8 mouse cellular contexts compared by ENCODE assay signal in genomic region chr14:121379827-121380145, GRCm38 (mm10). TPM values are rescaled to one million over a fixed set of nuclear protein-coding genes. Genes with fewer than 3 reads are reported as not detected.
DNase-seq lines count a peak whose midpoint lies in the region; ATAC-seq and TF ChIP-seq lines count a peak whose summit lies in the region.

TSS of gene Stk24 (minus strand) at chr14:121380011.

- peak within 1 kb of the TSS; percentile 64 for H3K27ac ChIP-seq in thymus, adult 2 months (ENCODE audit: control insufficient read depth, insufficient read depth, low read length)
- peak within 1 kb of the TSS; percentile 60 for H3K27ac ChIP-seq in embryonic fibroblast, embryonic 13.5 days (ENCODE audit: insufficient read depth, low read length)
- H3K27ac ChIP-seq in limb, embryonic 10.5 days: peak within 1 kb of the TSS; percentile 97

- no peak for DNase-seq in thymus, adult 2 months
- DNase-seq in thymus, adult 18-20 months: no peak
- DNase-seq in heart, postnatal 10 days: no peak
- no peak for DNase-seq in limb, embryonic 10.5 days (ENCODE audit: low spot score)
- no peak for DNase-seq in right cerebral cortex, postnatal 10 days (ENCODE audit: low spot score in 2 of 2)

- TF ChIP-seq POLR2A in thymus, adult 2 months (IDR thresholded peaks at IDR 0.05; ENCODE audit: control insufficient read depth, extremely low read depth, insufficient read depth, low read length, poor library complexity): no peak
- no peak; the same call in 1 of the 2 replicates for TF ChIP-seq POLR2A in embryonic fibroblast, embryonic 13.5 days (IDR thresholded peaks at IDR 0.05; ENCODE audit: low read depth, low read length)
- TF ChIP-seq POLR2A in myocyte (IDR thresholded peaks at IDR 0.05; ENCODE audit: insufficient read length, low read depth): no peak

- intact Hi-C loops in heart, postnatal 10 days (cut with DNase I): loop anchor here (2.0 kb wide), 3 partner anchors 33 to 71 kb away; no protein-coding TSS in a partner anchor

- H3K79me2 ChIP-seq in myocyte (ENCODE audit: control insufficient read depth, insufficient read depth): peaks cover 39% of the 10 kb centered on the region

- H3K36me3 ChIP-seq in thymus, adult 2 months (ENCODE audit: control insufficient read depth, insufficient read depth, low read length): no peaks in the 10 kb centered on the region
- peaks cover 5% of the 10 kb centered on the region for H3K36me3 ChIP-seq in limb, embryonic 10.5 days
- H3K36me3 ChIP-seq in myocyte (ENCODE audit: control insufficient read depth, insufficient read depth): no peaks in the 10 kb centered on the region

- H3ac ChIP-seq in myocyte (ENCODE audit: control insufficient read depth, insufficient read length): peak within 1 kb of the TSS; percentile 96

- peaks cover 12% of the 10 kb centered on the region for H3K4me1 ChIP-seq in thymus, adult 2 months (replicated peaks; ENCODE audit: control insufficient read depth, insufficient read depth, low read length)
- H3K4me1 ChIP-seq in embryonic fibroblast, embryonic 13.5 days (ENCODE audit: control insufficient read depth, insufficient read depth, low read length): peaks cover 4% of the 10 kb centered on the region; the same call in 1 of the 2 replicates
- peaks cover 31% of the 10 kb centered on the region for H3K4me1 ChIP-seq in limb, embryonic 10.5 days

- no peaks in the 10 kb centered on the region for H3K9me3 ChIP-seq in limb, embryonic 10.5 days (replicated peaks)

- no peak for TF ChIP-seq CTCF in thymus, adult 2 months (IDR thresholded peaks at IDR 0.05; ENCODE audit: borderline replicate concordance, control insufficient read depth, extremely low read depth, insufficient read depth, low read length, poor library complexity)
- TF ChIP-seq CTCF in embryonic fibroblast, embryonic 13.5 days (IDR thresholded peaks at IDR 0.05; ENCODE audit: borderline replicate concordance, insufficient read depth, low read length): no peak

- H3K27me3 ChIP-seq in thymus, adult 2 months (ENCODE audit: control insufficient read depth, insufficient read depth, low read length): no peaks in the 10 kb centered on the region
- no peaks in the 10 kb centered on the region for H3K27me3 ChIP-seq in limb, embryonic 10.5 days (ENCODE audit: low read depth, poor library complexity, severe bottlenecking)
- no peaks in the 10 kb centered on the region for H3K27me3 ChIP-seq in myocyte (ENCODE audit: control insufficient read depth, insufficient read depth, insufficient read length)

- ATAC-seq in frontal cortex, adult (ENCODE audit: low TSS enrichment): no peak

- 9% methylated on average over 11 of the region's 11 CpGs for WGBS in thymus, adult 2 months
- WGBS in limb, embryonic 10.5 days: 6% methylated on average over 11 of the region's 11 CpGs

- peak within 1 kb of the TSS; percentile 82 for H3K4me2 ChIP-seq in myocyte (ENCODE audit: low read depth)

- H3K4me3 ChIP-seq in thymus, adult 2 months (ENCODE audit: control insufficient read depth, insufficient read depth, low read length): peak within 1 kb of the TSS; percentile 92
- peak within 1 kb of the TSS; percentile 99 for H3K4me3 ChIP-seq in embryonic fibroblast, embryonic 13.5 days (ENCODE audit: insufficient read depth, low read length)
- peak within 1 kb of the TSS; percentile 99 for H3K4me3 ChIP-seq in limb, embryonic 10.5 days
- peak within 1 kb of the TSS; percentile 67 for H3K4me3 ChIP-seq in myocyte

TF ChIP-seq in myocyte, 11 proteins besides CTCF, POLR2A, EP300 and RAD21:
- TF ChIP-seq MYOG (IDR thresholded peaks at IDR 0.05; ENCODE audit: control insufficient read depth in 1 of 3, insufficient read depth in 1 of 3, insufficient read length in 2 of 3, low read depth in 2 of 3) (no peak), E2F4 (IDR thresholded peaks at IDR 0.05; ENCODE audit: insufficient read depth) (no peak)

RNA-seq across cellular contexts. Expression of gene Stk24, which starts in this region (rescaled TPM):
- polyA plus RNA-seq in thymus, adult 2 months (2012; rRNA removed): 54.9 and 57.1 TPM in 2 replicates
- polyA plus RNA-seq in embryonic fibroblast, embryonic 13.5 days (2011; ENCODE audit: insufficient read length, low read depth, missing spikeins): 94.6 and 102 TPM in 2 replicates
- 10 to 100 TPM; 86.3 to 96.3 TPM for total RNA-seq in heart, postnatal 10 days (2021)
- polyA plus RNA-seq in limb, embryonic 10.5 days (2016; fragmentation: Nextera tagmentation; extraction: Ambion mirVana): 43.2 and 43.8 TPM in 2 replicates
- polyA plus RNA-seq in myocyte (2012; fragmentation: generic; extraction: Trizol): 26.9 TPM
